Mouse (Mus musculus): Measurements from ENCODE around the gene Smchd1. TPM values are rescaled to one million over a fixed set of nuclear protein-coding genes. Genes with fewer than 3 reads are reported as not detected.
A peak's percentile ranks its signal among the peaks of the same experiment; 100 is the strongest.

Smchd1 gene
- total RNA-seq, 2 experiments from 2014 or later, result 18.2 to 20.4 TPM

DNA sequence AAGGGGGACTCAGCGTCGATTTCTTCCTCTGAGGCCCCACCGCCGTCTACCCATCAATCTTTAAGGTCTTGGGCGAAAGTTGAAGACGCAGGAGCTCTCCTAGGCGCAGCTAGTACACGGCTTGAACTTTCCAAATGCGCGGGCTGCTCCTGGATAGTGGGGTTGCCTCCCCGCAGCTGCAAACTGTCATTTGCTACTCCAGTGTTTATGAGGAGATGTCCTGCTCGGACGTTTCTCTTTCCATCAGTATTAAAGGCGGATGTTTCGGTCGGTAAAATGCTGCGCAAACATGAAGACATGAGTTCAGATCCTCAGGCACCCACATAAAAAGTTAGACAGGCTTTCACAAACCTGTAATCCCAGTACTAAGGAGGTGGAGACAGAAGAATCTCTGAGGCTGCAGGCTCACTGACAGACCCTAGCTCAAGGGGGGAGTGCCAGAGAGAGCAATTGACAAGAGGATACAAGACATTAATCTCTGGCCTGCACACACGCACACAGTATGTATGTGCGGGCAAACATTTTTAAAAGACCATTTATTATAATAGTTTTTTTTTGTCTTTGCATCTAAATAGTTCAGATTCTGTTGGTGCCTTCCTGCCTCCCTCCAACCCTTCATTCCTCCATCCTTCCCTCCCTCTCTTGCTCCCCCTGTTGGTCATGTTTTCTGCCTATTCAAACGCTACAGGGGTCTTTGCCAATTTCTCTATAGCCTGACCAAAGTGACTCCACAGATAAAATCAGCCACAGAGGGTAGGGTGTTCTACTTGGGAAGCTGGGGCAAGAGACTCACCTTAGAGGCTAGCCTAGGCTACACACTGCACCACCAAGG is 163.6 kb downstream of the Smchd1 start, which contains the start of gene Emilin2:
Gene Emilin2, minus strand, starts transcription at position 639 of the 832 bp plus-strand sequence.
- peak; percentile 29 to 54 for DNase-seq
- intact Hi-C loops (cut with DNase I), result loop anchor here (2.0 to 5.0 kb wide), 2 partner anchors 59 to 84 kb away; no protein-coding TSS in a partner anchor

DNA sequence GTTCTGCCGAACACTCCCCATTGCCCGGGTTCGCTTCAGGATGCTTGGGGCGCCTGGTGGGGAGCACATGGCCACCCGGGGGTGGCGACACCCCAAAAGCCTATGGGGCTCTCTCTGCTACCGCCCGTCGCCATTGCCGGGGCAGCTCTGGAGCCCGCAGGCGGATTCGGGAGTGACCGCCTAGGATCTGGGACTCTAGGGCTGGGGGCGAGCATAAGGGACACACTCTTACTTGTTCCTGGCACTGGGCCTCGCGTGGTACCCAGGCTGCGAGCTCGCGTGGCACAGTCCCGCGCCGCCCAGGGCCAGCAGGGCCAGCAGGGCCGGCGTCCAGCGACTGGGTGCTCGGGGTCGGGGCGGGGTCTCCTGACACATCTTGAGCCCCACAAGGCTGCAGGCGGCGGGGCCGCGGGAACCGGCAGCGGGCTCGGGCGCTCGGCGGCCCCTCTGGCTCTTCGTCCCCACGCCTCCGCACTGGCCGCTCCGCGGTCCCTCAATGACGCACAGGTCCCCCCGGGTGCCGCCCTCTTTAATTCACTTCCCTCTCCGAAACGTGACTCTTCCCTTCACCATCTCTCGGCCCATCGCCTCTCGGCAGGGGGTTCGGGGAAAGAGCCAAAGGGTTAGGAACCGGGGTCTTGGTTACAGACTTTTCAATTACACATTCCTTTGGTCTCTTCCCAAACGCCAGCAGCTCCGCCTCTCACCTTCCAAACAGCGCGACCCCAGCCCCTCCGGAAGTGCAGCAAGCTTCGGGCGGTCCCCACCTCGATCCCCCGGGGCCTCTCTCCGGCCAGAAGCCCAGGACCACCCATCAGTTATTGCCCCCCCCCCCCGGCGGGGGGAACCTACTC is 164.4 kb downstream of the Smchd1 start:
- peak; percentile 59 to 67 for DNase-seq
- intact Hi-C loops (cut with DNase I), result loop anchor here (2.0 to 5.0 kb wide), 2 partner anchors 58 to 83 kb away; no protein-coding TSS in a partner anchor

DNA sequence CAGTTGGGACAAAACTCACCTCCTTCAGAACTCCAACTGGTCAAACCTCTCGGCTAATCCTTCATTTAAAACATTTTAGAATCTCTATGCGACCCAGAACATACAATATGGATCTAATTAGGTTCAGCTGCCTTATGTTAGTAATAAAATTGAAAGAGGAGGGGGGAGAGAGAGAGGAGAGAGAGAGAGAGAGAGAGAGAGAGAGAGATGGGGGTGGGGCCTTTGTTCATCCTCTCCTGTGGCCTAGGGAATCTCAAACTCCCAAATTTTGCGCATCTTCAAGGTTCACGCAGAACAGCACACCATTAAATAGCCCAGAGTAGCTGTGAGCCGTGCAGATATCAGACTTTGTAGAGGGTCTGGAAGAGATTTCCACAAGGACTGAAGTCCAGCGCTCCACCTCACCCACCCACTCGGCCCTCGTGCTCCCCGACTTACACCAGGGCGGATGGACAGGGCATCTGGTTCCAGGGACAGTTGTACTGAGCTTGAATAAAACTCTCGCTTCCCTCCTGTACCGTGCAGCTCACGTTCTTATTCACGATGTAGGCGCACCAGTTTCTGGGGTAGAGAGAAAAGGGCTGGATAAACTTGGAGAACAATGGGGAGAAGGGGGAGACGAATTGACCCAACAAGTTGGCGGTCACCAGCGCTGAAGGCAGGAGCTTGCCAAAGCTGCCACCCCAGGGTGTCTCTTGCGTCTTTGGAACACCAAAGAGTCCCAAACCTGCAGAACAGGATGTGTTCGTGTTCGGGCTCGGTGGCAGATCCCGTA is 165.2 kb downstream of the Smchd1 start:
- peak; percentile 28 to 53 for DNase-seq
- intact Hi-C loops (cut with DNase I), result loop anchor here (2.0 to 5.0 kb wide), 2 partner anchors 57 to 83 kb away; no protein-coding TSS in a partner anchor

DNA sequence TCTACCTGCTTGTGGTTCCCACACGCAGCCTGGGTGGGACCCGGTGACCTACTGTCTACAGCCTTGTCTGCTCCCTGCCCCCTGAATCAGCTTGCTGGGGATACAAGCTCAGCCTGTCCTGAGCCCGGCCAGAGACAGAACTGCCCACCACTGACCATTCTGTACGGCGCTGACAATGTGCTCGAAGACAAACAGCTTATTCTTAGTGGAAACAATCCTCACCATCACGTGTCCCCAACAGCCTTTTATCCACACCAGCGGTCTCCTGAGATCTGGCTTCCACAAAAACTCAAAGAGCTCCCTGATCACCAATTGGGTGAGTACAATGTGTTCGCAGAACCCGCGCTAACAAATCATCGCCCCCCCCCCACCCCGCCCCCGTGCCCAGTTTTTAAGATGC is 166.0 kb downstream of the Smchd1 start:
- intact Hi-C loops (cut with DNase I), result no loop called here
- DNase-seq, result no peak

DNA sequence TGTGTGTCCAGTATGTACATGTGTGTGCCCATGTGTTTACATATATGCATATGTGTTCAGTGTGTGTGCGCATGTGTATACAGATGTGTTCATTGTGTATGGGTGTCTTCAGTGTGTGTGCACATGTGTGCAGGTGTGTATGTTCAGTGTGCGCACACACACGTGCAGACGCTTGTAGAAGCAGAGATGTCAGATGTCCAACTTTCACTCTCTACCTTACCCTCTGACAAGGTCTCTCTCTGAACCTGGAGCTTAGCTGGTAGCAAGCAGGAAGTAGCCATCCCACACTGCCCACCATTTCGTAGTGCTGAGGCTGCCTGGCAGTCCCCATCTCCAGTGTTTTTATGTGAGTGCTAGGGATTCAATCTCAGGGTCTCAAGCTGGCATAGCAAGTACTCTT is 166.8 kb downstream of the Smchd1 start:
- intact Hi-C loops (cut with DNase I), result no loop called here

DNA sequence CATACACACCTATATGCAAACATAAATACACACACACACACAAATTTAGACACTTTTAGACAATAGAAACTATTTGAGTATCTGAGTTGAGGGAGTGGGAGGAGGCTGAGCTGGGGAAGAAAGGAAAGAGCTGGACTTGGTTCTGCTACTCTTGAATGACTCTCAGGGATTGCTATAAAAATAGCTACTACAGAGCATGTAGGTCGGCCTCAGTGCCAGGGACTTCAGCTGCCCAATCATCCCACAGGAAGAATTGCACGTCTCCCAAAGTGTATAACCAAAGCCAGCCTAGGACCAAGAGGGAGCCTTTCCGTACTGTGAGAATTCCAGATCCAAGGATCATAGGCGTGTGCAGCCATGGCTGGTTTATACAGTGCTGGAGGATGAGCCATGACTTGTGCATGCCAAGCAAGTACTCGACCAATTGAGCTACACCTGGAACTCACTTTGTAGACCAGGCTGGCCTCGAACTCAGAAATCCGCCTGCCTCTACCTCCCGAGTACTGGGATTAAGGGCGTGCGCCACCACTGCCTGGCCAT is 167.8 kb downstream of the Smchd1 start:
- no peak for DNase-seq
- intact Hi-C loops (cut with DNase I), result no loop called here

More for the DNA sequence above, 166.8 kb downstream of the Smchd1 start:
- no peak for DNase-seq

DNA sequence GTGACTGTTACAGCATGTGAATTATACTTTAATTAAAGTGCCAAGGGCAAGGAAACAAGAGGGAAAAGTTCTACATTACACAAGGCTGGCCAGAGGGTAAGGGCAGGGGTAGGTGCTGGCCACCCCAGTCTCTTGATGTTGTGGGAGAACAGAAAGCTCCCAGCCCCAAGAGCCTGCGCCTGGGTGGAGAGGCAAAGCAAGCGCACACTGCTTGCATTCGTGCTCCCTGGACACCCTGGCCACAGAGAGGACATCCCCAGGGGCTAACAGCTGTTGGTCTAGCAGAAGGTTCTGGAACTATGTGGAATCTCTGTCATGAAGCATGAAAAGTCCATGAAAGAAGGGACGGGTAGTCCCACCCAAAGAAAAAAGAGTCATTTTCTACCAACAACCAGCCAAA is 168.4 kb downstream of the Smchd1 start:
- DNase-seq, result no peak
- intact Hi-C loops (cut with DNase I), result no loop called here

DNA sequence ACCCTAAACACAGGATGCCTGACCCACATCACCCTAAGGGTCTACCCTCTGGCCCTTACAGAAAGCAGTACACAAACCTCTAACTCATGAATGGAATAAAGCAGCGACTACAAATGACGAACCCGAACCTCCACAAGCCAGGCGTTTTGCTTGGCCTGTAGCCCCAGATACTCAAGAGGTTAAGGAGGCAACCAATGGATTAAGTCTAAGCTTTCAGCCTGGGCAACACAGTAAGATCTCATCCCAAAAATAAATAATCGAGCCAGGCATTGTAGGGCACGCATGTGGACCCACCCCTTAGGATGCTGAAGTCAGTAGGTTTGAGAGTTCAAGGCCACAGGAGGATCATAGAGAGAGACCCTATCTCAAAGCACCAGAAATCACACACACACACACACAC is 169.1 kb downstream of the Smchd1 start:
- intact Hi-C loops (cut with DNase I), result no loop called here
- DNase-seq, result no peak

DNA sequence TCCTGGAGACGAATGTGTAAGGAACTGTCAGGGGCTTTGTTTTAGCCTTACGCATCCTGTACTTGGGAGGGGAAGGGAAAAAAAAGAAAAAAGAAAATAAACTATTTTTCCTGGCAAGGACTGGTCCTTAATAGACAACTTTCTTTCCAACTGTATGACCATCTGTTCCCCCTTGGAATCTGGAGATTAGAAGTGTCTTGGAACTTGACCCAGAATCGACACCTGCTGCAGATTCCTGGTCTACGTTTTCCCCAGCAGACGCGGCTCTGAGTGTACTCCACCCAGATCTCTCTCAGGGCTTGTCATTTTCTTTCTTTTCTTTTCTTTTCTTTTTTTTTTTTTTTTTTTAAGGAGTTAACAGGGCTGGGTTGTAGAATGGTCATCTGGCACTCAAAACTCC is 171.7 kb downstream of the Smchd1 start:
- no peak for DNase-seq
- intact Hi-C loops (cut with DNase I), result no loop called here

DNA sequence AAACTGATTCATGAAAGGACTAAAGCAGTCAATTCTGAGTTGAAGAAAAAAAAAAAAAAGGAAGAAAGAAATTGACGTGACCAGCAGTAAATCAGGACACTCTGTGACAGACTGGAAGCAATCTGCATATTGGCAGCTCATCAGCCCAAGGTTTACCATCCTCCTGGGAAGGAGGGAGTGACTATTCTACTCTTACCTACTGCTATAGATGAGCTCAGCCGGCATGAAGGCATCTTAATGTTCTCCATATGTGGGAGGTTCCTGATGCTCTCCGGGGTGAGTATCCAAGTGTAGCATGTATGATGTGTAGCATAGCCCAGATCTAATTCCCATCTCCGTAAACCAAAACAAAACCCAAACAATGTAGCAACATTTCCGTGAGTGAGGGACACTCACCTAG is 173.7 kb downstream of the Smchd1 start:
- DNase-seq, result no peak
- intact Hi-C loops (cut with DNase I), result no loop called here

DNA sequence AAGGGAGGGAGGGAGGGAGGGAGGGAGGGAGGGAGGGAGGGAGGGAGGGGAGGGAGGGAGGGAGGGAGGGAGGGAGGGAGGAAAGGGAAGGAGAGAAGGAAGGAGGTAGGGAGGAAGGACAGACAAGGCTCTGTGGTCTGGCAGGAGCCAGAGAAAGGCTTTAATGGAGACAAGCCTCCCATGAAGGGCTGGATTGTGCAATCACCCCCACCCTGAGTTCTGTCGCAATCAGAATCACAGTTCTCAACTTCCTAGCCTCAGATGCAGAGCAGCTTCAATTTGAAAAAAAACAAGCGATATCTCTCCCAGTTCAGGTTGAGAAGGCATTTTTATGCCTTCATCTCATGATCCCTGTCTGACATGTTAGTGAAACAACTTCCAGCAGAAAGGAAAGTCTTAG is 174.8 kb downstream of the Smchd1 start:
- peak; percentile 58 to 66 for DNase-seq
- intact Hi-C loops (cut with DNase I), result no loop called here

DNA sequence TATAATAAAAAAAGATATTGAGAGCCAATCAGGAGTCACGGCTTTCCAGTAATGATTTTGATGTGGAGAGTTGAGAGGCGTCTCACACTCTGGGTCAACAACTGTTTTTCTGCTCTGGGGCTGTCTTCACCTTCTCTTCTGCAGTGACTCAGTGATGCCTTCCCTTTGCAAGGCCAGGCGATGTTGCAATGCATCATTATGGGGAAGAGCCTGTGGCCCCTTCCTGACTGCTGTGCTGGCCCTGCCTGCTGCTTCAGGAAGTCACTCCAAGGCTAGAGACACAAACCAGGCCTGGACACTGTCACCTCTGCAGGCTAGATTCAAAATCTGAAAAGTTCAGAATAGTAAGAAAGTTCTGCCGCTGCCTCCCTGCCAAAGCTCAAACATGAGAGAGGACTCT is 175.3 kb downstream of the Smchd1 start:
- intact Hi-C loops (cut with DNase I), result no loop called here
- DNase-seq, result peak; percentile 28 to 44

DNA sequence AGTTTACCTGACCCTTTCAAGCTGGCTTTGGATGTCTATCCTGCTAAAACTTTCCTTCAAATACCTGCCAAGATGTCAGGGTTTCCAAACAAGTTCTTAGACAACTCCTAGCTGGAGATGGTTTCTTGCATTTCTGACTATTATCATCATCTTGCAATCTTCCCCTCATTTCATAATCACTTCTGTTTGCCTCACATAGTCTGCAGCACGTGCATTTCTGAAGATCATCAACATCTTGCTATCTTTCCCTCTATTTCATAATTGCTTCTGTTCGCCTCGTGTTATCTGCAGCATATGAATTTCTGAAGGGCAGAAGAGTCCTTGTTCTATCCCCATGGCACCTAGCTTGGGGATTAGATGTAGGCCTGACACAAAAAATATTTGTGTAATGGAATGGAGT is 180.6 kb downstream of the Smchd1 start:
- intact Hi-C loops (cut with DNase I), result no loop called here
- DNase-seq, result no peak

Other genes starting within 250 kb of the Smchd1 start
- gene Emilin2, start 163.4 kb downstream of the Smchd1 start, total RNA-seq (2021), result 10 to 100 TPM; 53.7 to 67.6 TPM
- under 1 TPM; 0.76 to 0.89 TPM for gene Gm4707, start 15.4 kb downstream of the Smchd1 start, total RNA-seq (2021)
- under 1 TPM; 0.69 to 0.98 TPM for gene Ndc80, start 51.5 kb upstream of the Smchd1 start, total RNA-seq (2021)
- gene Spdya, start 76.7 kb upstream of the Smchd1 start, total RNA-seq (2021), result under 1 TPM in 1 of 2 experiments, not detected in 1; 0.19 TPM
- 10 to 100 TPM; 21.0 to 22.1 TPM for gene Wdr43, start 140.6 kb upstream of the Smchd1 start, total RNA-seq (2021)
- 1 to 10 TPM; 3.9 to 5.9 TPM for gene Togaram2, start 197.9 kb upstream of the Smchd1 start, total RNA-seq (2021)